Mouse (Mus musculus): ENCODE measurements around the gene Tmem156. TPM values are rescaled to one million over a fixed set of nuclear protein-coding genes. Genes with fewer than 3 reads are reported as not detected.

The Tmem156 gene
- polyA plus RNA-seq, 1 experiment, result not detected

- no peak for TF ChIP-seq POLR2A (IDR thresholded peaks at IDR 0.05; ENCODE audit: insufficient read depth, low read length)
- no peak for TF ChIP-seq CTCF (IDR thresholded peaks at IDR 0.05; ENCODE audit: low read depth, low read length)
- no peak for TF ChIP-seq EP300 (IDR thresholded peaks at IDR 0.05; ENCODE audit: insufficient read depth, low read depth, low read length)
- no peaks in the 10 kb centered on the region for H3K27me3 ChIP-seq (ENCODE audit: control insufficient read depth, insufficient read depth, low read length, poor library complexity, severe bottlenecking)
- no peak overlapping the region for H3K9ac ChIP-seq (ENCODE audit: low read depth, poor library complexity, severe bottlenecking)
- H3K4me1 ChIP-seq (ENCODE audit: control insufficient read depth, insufficient read depth, low read length), result peaks cover 5% of the 10 kb centered on the region
- no peaks in the 10 kb centered on the region for H3K9me3 ChIP-seq (replicated peaks; ENCODE audit: control insufficient read depth, insufficient read depth, low read length, poor library complexity, severe bottlenecking)
- no peak overlapping the region for H3K27ac ChIP-seq (ENCODE audit: insufficient read depth, low read length)
- H3K36me3 ChIP-seq (ENCODE audit: control insufficient read depth, insufficient read depth, low read length, poor library complexity, severe bottlenecking), result no peaks in the 10 kb centered on the region
- no peak overlapping the region for H3K4me3 ChIP-seq (ENCODE audit: low read depth, low read length)
Observed at GRCm38 (mm10) chr5:65059806-65060205, 32.1 kb downstream of the Tmem156 start.

DNA sequence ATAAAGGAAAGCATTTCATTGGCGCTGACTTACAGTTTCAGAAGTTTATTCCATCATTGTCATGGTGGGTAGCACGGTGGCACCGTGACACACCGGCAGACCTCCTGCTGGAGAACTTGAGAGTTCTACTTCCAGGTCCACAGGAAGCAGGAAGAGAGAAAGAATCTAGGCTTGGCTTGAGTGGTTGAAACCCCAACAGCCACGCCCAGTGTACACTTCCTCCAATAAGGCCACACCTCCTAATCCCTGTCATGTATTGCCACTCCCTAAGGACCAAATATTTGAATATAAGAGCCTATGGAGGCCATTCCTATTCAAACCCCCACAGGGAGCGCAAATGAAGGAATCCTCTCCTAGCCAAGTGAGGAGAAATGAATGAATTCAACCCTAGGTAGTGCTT is 34.3 kb downstream of the Tmem156 start:
- no peaks in the 10 kb centered on the region for H3K36me3 ChIP-seq (ENCODE audit: control insufficient read depth, insufficient read depth, low read length, poor library complexity, severe bottlenecking)

DNA sequence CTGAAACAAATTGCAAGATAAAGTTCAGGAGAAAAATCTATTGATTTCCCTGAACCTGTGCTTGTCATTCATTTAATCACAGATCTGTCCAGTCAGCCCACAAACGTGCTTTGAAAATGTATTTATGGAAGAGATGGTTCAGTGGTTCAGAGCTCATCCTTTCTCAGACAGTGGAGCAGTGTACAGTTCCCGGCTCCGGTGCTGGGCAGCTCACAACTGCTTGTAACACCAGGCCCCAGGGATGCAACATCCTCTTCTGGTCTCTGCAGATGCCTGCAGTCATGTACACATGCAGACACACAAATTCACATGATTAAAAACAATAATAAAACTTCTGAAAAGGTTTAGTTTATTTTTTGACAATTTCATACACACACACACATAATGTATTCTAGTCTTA is 40.4 kb downstream of the Tmem156 start:
- H3K36me3 ChIP-seq (ENCODE audit: control insufficient read depth, insufficient read depth, low read length, poor library complexity, severe bottlenecking), result no peaks in the 10 kb centered on the region
- H3K27me3 ChIP-seq (ENCODE audit: control insufficient read depth, insufficient read depth, low read length, poor library complexity, severe bottlenecking), result no peaks in the 10 kb centered on the region
- H3K9me3 ChIP-seq (replicated peaks; ENCODE audit: control insufficient read depth, insufficient read depth, low read length, poor library complexity, severe bottlenecking), result no peaks in the 10 kb centered on the region
- H3K4me1 ChIP-seq (ENCODE audit: control insufficient read depth, insufficient read depth, low read length), result no peaks in the 10 kb centered on the region
- H3K27ac ChIP-seq (ENCODE audit: insufficient read depth, low read length), result no peak overlapping the region
- no peak overlapping the region for H3K4me3 ChIP-seq (ENCODE audit: low read depth, low read length)
- TF ChIP-seq POLR2A (IDR thresholded peaks at IDR 0.05; ENCODE audit: insufficient read depth, low read length) (no peak), CTCF (IDR thresholded peaks at IDR 0.05; ENCODE audit: low read depth, low read length) (no peak), EP300 (IDR thresholded peaks at IDR 0.05; ENCODE audit: insufficient read depth, low read depth, low read length) (no peak)
- H3K9ac ChIP-seq (ENCODE audit: low read depth, poor library complexity, severe bottlenecking), result no peak overlapping the region

More for the DNA sequence above, 34.3 kb downstream of the Tmem156 start:
- no peaks in the 10 kb centered on the region for H3K9me3 ChIP-seq (replicated peaks; ENCODE audit: control insufficient read depth, insufficient read depth, low read length, poor library complexity, severe bottlenecking)
- H3K4me1 ChIP-seq (ENCODE audit: control insufficient read depth, insufficient read depth, low read length), result peaks cover 5% of the 10 kb centered on the region
- H3K27me3 ChIP-seq (ENCODE audit: control insufficient read depth, insufficient read depth, low read length, poor library complexity, severe bottlenecking), result no peaks in the 10 kb centered on the region
- no peak overlapping the region for H3K27ac ChIP-seq (ENCODE audit: insufficient read depth, low read length)
- no peak overlapping the region for H3K9ac ChIP-seq (ENCODE audit: low read depth, poor library complexity, severe bottlenecking)
- no peak overlapping the region for H3K4me3 ChIP-seq (ENCODE audit: low read depth, low read length)
- TF ChIP-seq EP300 (IDR thresholded peaks at IDR 0.05; ENCODE audit: insufficient read depth, low read depth, low read length) (no peak), POLR2A (IDR thresholded peaks at IDR 0.05; ENCODE audit: insufficient read depth, low read length) (no peak), CTCF (IDR thresholded peaks at IDR 0.05; ENCODE audit: low read depth, low read length) (no peak)

GRCm38 (mm10) chr5:65049880-65050279 is 42.1 kb downstream of the Tmem156 start:
- H3K9ac ChIP-seq (ENCODE audit: low read depth, poor library complexity, severe bottlenecking), result no peak overlapping the region
- TF ChIP-seq CTCF (IDR thresholded peaks at IDR 0.05; ENCODE audit: low read depth, low read length), result no peak
- no peak for TF ChIP-seq EP300 (IDR thresholded peaks at IDR 0.05; ENCODE audit: insufficient read depth, low read depth, low read length)
- TF ChIP-seq POLR2A (IDR thresholded peaks at IDR 0.05; ENCODE audit: insufficient read depth, low read length), result no peak

GRCm38 (mm10) chr5:65047285-65047855 is 44.6 kb downstream of the Tmem156 start:
- H3K27ac ChIP-seq (ENCODE audit: insufficient read depth, low read length), result no peak overlapping the region

More at GRCm38 (mm10) chr5:65049880-65050279, 42.1 kb downstream of the Tmem156 start:
- Histone ChIP-seq H3K9me3 (replicated peaks; ENCODE audit: control insufficient read depth, insufficient read depth, low read length, poor library complexity, severe bottlenecking) (no peaks in the 10 kb centered on the region), H3K27ac (ENCODE audit: insufficient read depth, low read length) (no peak overlapping the region), H3K36me3 (ENCODE audit: control insufficient read depth, insufficient read depth, low read length, poor library complexity, severe bottlenecking) (no peaks in the 10 kb centered on the region), H3K27me3 (ENCODE audit: control insufficient read depth, insufficient read depth, low read length, poor library complexity, severe bottlenecking) (no peaks in the 10 kb centered on the region), H3K4me1 (ENCODE audit: control insufficient read depth, insufficient read depth, low read length) (no peaks in the 10 kb centered on the region), H3K4me3 (ENCODE audit: low read depth, low read length) (no peak overlapping the region)

GRCm38 (mm10) chr5:65046442-65047284 is 45.3 kb downstream of the Tmem156 start:
- Histone ChIP-seq H3K9me3 (replicated peaks; ENCODE audit: control insufficient read depth, insufficient read depth, low read length, poor library complexity, severe bottlenecking) (no peaks in the 10 kb centered on the region), H3K9ac (ENCODE audit: low read depth, poor library complexity, severe bottlenecking) (no peak overlapping the region), H3K27ac (ENCODE audit: insufficient read depth, low read length) (no peak overlapping the region), H3K27me3 (ENCODE audit: control insufficient read depth, insufficient read depth, low read length, poor library complexity, severe bottlenecking) (no peaks in the 10 kb centered on the region), H3K4me3 (ENCODE audit: low read depth, low read length) (no peak overlapping the region), H3K36me3 (ENCODE audit: control insufficient read depth, insufficient read depth, low read length, poor library complexity, severe bottlenecking) (no peaks in the 10 kb centered on the region), H3K4me1 (ENCODE audit: control insufficient read depth, insufficient read depth, low read length) (no peaks in the 10 kb centered on the region)
- TF ChIP-seq CTCF (IDR thresholded peaks at IDR 0.05; ENCODE audit: low read depth, low read length), result no peak
- no peak for TF ChIP-seq POLR2A (IDR thresholded peaks at IDR 0.05; ENCODE audit: insufficient read depth, low read length)
- no peak for TF ChIP-seq EP300 (IDR thresholded peaks at IDR 0.05; ENCODE audit: insufficient read depth, low read depth, low read length)

More at GRCm38 (mm10) chr5:65047285-65047855, 44.6 kb downstream of the Tmem156 start:
- Histone ChIP-seq H3K4me1 (ENCODE audit: control insufficient read depth, insufficient read depth, low read length) (no peaks in the 10 kb centered on the region), H3K36me3 (ENCODE audit: control insufficient read depth, insufficient read depth, low read length, poor library complexity, severe bottlenecking) (no peaks in the 10 kb centered on the region), H3K27me3 (ENCODE audit: control insufficient read depth, insufficient read depth, low read length, poor library complexity, severe bottlenecking) (no peaks in the 10 kb centered on the region), H3K9me3 (replicated peaks; ENCODE audit: control insufficient read depth, insufficient read depth, low read length, poor library complexity, severe bottlenecking) (no peaks in the 10 kb centered on the region), H3K9ac (ENCODE audit: low read depth, poor library complexity, severe bottlenecking) (no peak overlapping the region), H3K4me3 (ENCODE audit: low read depth, low read length) (no peak overlapping the region)
- TF ChIP-seq POLR2A (IDR thresholded peaks at IDR 0.05; ENCODE audit: insufficient read depth, low read length) (no peak), EP300 (IDR thresholded peaks at IDR 0.05; ENCODE audit: insufficient read depth, low read depth, low read length) (no peak), CTCF (IDR thresholded peaks at IDR 0.05; ENCODE audit: low read depth, low read length) (no peak)

Data from ES-Bruce4 (cell line).